Mouse (Mus musculus): ENCODE data around the gene Ankrd35. TPM values are rescaled to one million over a fixed set of nuclear protein-coding genes. Genes with fewer than 3 reads are reported as not detected.

Ankrd35 gene
- polyA plus RNA-seq, 1 experiment from 2014 or later: 0.83 TPM

GRCm38 (mm10) chr3:96696198-96696765 is 26.4 kb downstream of the Ankrd35 start, which contains the start of gene Pias3:
Pias3 (plus strand) TSS chr3:96696384.
- peak within 1 kb of the TSS; percentile 87 for H3K4me3 ChIP-seq (ENCODE audit: low read depth, low read length)
- peaks cover 3% of the 10 kb centered on the region; the same call in 1 of the 2 replicates for H3K4me1 ChIP-seq (ENCODE audit: control insufficient read depth, insufficient read depth, low read length)
- peaks cover 2% of the 10 kb centered on the region for H3K36me3 ChIP-seq (ENCODE audit: control insufficient read depth, insufficient read depth, low read length)
- under 1% methylated on average over 35 of the region's 35 CpGs for WGBS
- peak; percentile 53; the same call in 1 of the 2 replicates for ATAC-seq (ENCODE audit: low read depth)
- no peaks in the 10 kb centered on the region for H3K9me3 ChIP-seq (ENCODE audit: control insufficient read depth, low read length)
- peak within 1 kb of the TSS; percentile 80 for H3K9ac ChIP-seq (replicated peaks; ENCODE audit: low read depth, low read length)
- H3K27me3 ChIP-seq (ENCODE audit: control insufficient read depth, insufficient read depth, low read length): no peaks in the 10 kb centered on the region
- H3K4me2 ChIP-seq (ENCODE audit: low read depth, low read length): peak within 1 kb of the TSS; percentile 52
- H3K27ac ChIP-seq (ENCODE audit: low read depth, low read length): peak within 1 kb of the TSS; percentile 87

GRCm38 (mm10) chr3:96696766-96697732 is 27.1 kb downstream of the Ankrd35 start:
- H3K27ac ChIP-seq (ENCODE audit: low read depth, low read length): peak overlapping the region; percentile 87
- under 1% methylated on average over 78 of the region's 85 CpGs for WGBS
- ATAC-seq (ENCODE audit: low read depth): peak; percentile 92
- peak overlapping the region; percentile 80 for H3K9ac ChIP-seq (replicated peaks; ENCODE audit: low read depth, low read length)
- H3K9me3 ChIP-seq (ENCODE audit: control insufficient read depth, low read length): no peaks in the 10 kb centered on the region
- peak overlapping the region; percentile 87 for H3K4me3 ChIP-seq (ENCODE audit: low read depth, low read length)
- H3K4me2 ChIP-seq (ENCODE audit: low read depth, low read length): peak overlapping the region; percentile 52
- peaks cover 3% of the 10 kb centered on the region; the same call in 1 of the 2 replicates for H3K4me1 ChIP-seq (ENCODE audit: control insufficient read depth, insufficient read depth, low read length)
- H3K27me3 ChIP-seq (ENCODE audit: control insufficient read depth, insufficient read depth, low read length): no peaks in the 10 kb centered on the region
- H3K36me3 ChIP-seq (ENCODE audit: control insufficient read depth, insufficient read depth, low read length): peaks cover 10% of the 10 kb centered on the region

GRCm38 (mm10) chr3:96698993-96699690 is 29.2 kb downstream of the Ankrd35 start:
- H3K36me3 ChIP-seq (ENCODE audit: control insufficient read depth, insufficient read depth, low read length): peaks cover 19% of the 10 kb centered on the region
- peaks cover 3% of the 10 kb centered on the region; the same call in 1 of the 2 replicates for H3K4me1 ChIP-seq (ENCODE audit: control insufficient read depth, insufficient read depth, low read length)
- H3K9ac ChIP-seq (replicated peaks; ENCODE audit: low read depth, low read length): no peak overlapping the region
- 49% methylated on average over 19 of the region's 19 CpGs for WGBS
- no peak overlapping the region for H3K4me2 ChIP-seq (ENCODE audit: low read depth, low read length)
- no peaks in the 10 kb centered on the region for H3K27me3 ChIP-seq (ENCODE audit: control insufficient read depth, insufficient read depth, low read length)
- ATAC-seq (ENCODE audit: low read depth): no peak
- no peak overlapping the region for H3K4me3 ChIP-seq (ENCODE audit: low read depth, low read length)
- H3K9me3 ChIP-seq (ENCODE audit: control insufficient read depth, low read length): no peaks in the 10 kb centered on the region
- H3K27ac ChIP-seq (ENCODE audit: low read depth, low read length): no peak overlapping the region

GRCm38 (mm10) chr3:96700376-96700775 is 30.4 kb downstream of the Ankrd35 start:
- H3K4me3 ChIP-seq (ENCODE audit: low read depth, low read length): no peak overlapping the region
- H3K4me2 ChIP-seq (ENCODE audit: low read depth, low read length): no peak overlapping the region
- no peak overlapping the region for H3K27ac ChIP-seq (ENCODE audit: low read depth, low read length)
- H3K27me3 ChIP-seq (ENCODE audit: control insufficient read depth, insufficient read depth, low read length): no peaks in the 10 kb centered on the region
- WGBS: 54% methylated on average over 7 of the region's 7 CpGs
- no peaks in the 10 kb centered on the region for H3K9me3 ChIP-seq (ENCODE audit: control insufficient read depth, low read length)
- H3K9ac ChIP-seq (replicated peaks; ENCODE audit: low read depth, low read length): no peak overlapping the region
- peaks cover 19% of the 10 kb centered on the region for H3K36me3 ChIP-seq (ENCODE audit: control insufficient read depth, insufficient read depth, low read length)
- no peak for ATAC-seq (ENCODE audit: low read depth)
- peaks cover 3% of the 10 kb centered on the region; the same call in 1 of the 2 replicates for H3K4me1 ChIP-seq (ENCODE audit: control insufficient read depth, insufficient read depth, low read length)

- ATAC-seq (ENCODE audit: low read depth): no peak
- Histone ChIP-seq H3K4me2 (ENCODE audit: low read depth, low read length) (no peak overlapping the region), H3K9ac (replicated peaks; ENCODE audit: low read depth, low read length) (no peak overlapping the region), H3K9me3 (ENCODE audit: control insufficient read depth, low read length) (no peaks in the 10 kb centered on the region), H3K4me3 (ENCODE audit: low read depth, low read length) (no peak overlapping the region), H3K27ac (ENCODE audit: low read depth, low read length) (no peak overlapping the region), H3K36me3 (ENCODE audit: control insufficient read depth, insufficient read depth, low read length) (peaks cover 19% of the 10 kb centered on the region), H3K27me3 (ENCODE audit: control insufficient read depth, insufficient read depth, low read length) (no peaks in the 10 kb centered on the region), H3K4me1 (ENCODE audit: control insufficient read depth, insufficient read depth, low read length) (peaks cover 3% of the 10 kb centered on the region; the same call in 1 of the 2 replicates)
- 88% methylated on average over 4 of the region's 4 CpGs for WGBS
These were observed 31.1 kb downstream of the Ankrd35 start for GRCm38 (mm10) chr3:96701003-96701402.

DNA sequence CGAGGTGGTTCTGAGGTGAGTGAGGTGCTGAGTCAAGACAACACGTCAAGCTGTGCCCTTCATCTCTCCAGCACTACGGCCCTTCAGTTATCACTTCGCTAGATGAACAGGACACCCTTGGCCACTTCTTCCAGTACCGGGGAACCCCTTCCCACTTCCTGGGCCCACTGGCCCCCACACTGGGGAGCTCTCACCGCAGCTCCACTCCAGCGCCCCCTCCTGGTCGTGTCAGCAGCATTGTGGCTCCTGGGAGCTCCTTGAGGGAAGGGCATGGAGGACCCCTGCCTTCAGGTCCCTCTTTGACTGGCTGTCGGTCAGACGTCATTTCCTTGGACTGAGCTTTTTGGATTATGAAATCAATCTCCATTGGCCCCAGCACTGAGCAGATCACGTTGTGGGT is 34.8 kb downstream of the Ankrd35 start:
- Histone ChIP-seq H3K9ac (replicated peaks; ENCODE audit: low read depth, low read length) (no peak overlapping the region), H3K9me3 (ENCODE audit: control insufficient read depth, low read length) (no peaks in the 10 kb centered on the region), H3K4me1 (ENCODE audit: control insufficient read depth, insufficient read depth, low read length) (no peaks in the 10 kb centered on the region), H3K4me3 (ENCODE audit: low read depth, low read length) (no peak overlapping the region), H3K27me3 (ENCODE audit: control insufficient read depth, insufficient read depth, low read length) (no peaks in the 10 kb centered on the region), H3K27ac (ENCODE audit: low read depth, low read length) (no peak overlapping the region), H3K4me2 (ENCODE audit: low read depth, low read length) (no peak overlapping the region), H3K36me3 (ENCODE audit: control insufficient read depth, insufficient read depth, low read length) (peaks cover 19% of the 10 kb centered on the region)
- WGBS: 65% methylated on average over 11 of the region's 11 CpGs
- ATAC-seq (ENCODE audit: low read depth): no peak

GRCm38 (mm10) chr3:96706217-96706616 is 36.3 kb downstream of the Ankrd35 start:
- ATAC-seq (ENCODE audit: low read depth): no peak
- Histone ChIP-seq H3K9me3 (ENCODE audit: control insufficient read depth, low read length) (no peaks in the 10 kb centered on the region), H3K27ac (ENCODE audit: low read depth, low read length) (no peak overlapping the region), H3K4me2 (ENCODE audit: low read depth, low read length) (no peak overlapping the region), H3K4me1 (ENCODE audit: control insufficient read depth, insufficient read depth, low read length) (no peaks in the 10 kb centered on the region), H3K9ac (replicated peaks; ENCODE audit: low read depth, low read length) (no peak overlapping the region), H3K4me3 (ENCODE audit: low read depth, low read length) (no peak overlapping the region), H3K36me3 (ENCODE audit: control insufficient read depth, insufficient read depth, low read length) (peaks cover 25% of the 10 kb centered on the region), H3K27me3 (ENCODE audit: control insufficient read depth, insufficient read depth, low read length) (no peaks in the 10 kb centered on the region)
- WGBS: 93% methylated on average over 11 of the region's 11 CpGs

DNA sequence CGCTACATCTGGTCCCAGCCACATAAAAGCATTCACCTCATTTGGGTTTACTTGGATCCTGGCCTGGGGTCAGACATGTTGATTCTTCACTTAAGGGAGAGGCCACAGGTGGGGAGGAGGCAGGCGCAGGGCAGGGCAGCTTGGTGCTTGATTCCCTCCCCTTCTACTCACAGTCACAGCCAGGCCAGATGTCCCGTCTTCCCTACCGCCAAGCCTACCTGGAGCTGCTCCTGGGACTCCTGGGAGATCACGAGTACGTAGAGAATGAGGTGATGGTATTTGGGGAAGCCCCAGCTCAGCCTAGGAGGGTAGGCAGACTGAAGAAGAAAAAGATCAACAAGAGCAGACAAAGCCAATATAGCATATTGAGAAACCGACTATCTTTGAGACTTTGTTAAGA is 37.1 kb downstream of the Ankrd35 start:
- no peak overlapping the region for H3K9ac ChIP-seq (replicated peaks; ENCODE audit: low read depth, low read length)
- H3K4me3 ChIP-seq (ENCODE audit: low read depth, low read length): no peak overlapping the region
- 79% methylated on average over 7 of the region's 7 CpGs for WGBS
- no peaks in the 10 kb centered on the region for H3K4me1 ChIP-seq (ENCODE audit: control insufficient read depth, insufficient read depth, low read length)
- no peaks in the 10 kb centered on the region for H3K9me3 ChIP-seq (ENCODE audit: control insufficient read depth, low read length)
- H3K4me2 ChIP-seq (ENCODE audit: low read depth, low read length): no peak overlapping the region
- no peak overlapping the region for H3K27ac ChIP-seq (ENCODE audit: low read depth, low read length)
- no peaks in the 10 kb centered on the region for H3K27me3 ChIP-seq (ENCODE audit: control insufficient read depth, insufficient read depth, low read length)
- no peak for ATAC-seq (ENCODE audit: low read depth)
- H3K36me3 ChIP-seq (ENCODE audit: control insufficient read depth, insufficient read depth, low read length): peaks cover 25% of the 10 kb centered on the region
